Mouse (Mus musculus) megakaryocyte progenitor cell, adult 5-6 weeks (primary cell): ENCODE results near the gene Dhx16. TPM values are rescaled to one million over a fixed set of nuclear protein-coding genes. Genes with fewer than 3 reads are reported as not detected.

Experiments
- ATAC-seq: replicated peaks from 2 replicates; pipeline ENCODE4 v1.8.0; 2016; ENCODE audit warnings: mild to moderate bottlenecking, moderate TSS enrichment, inconsistent platforms; ENCODE audit not compliant: poor library complexity
- total RNA-seq, 2 experiments: library from RNA; stranded (forward) in 1 of 2; stranded (reverse) in 1 of 2; fragments of 157-497, 149-512 nt in 1 of 2; fragments of 200-1000 nt in 1 of 2; gene quantifications; 2 replicates each; pipeline versions ENCODE4 v1.2.3 to v1.2.4; 2015 to 2017

The Dhx16 gene
- total RNA-seq, 2 experiments from 2014 or later: 78.2 to 110 TPM

GRCm38 (mm10) chr17:35919060-35919715 lies 39.6 kb downstream of the Dhx16 start:
- peak; percentile 45 for ATAC-seq

GRCm38 (mm10) chr17:35919864-35920301 lies 40.3 kb downstream of the Dhx16 start:
- ATAC-seq: peak; percentile 5; the same call in 1 of the 2 replicates

- ATAC-seq: no peak
Observed at GRCm38 (mm10) chr17:35920384-35920783, 40.8 kb downstream of the Dhx16 start.

- no peak for ATAC-seq
Observed at GRCm38 (mm10) chr17:35920862-35921562, 41.4 kb downstream of the Dhx16 start.

DNA sequence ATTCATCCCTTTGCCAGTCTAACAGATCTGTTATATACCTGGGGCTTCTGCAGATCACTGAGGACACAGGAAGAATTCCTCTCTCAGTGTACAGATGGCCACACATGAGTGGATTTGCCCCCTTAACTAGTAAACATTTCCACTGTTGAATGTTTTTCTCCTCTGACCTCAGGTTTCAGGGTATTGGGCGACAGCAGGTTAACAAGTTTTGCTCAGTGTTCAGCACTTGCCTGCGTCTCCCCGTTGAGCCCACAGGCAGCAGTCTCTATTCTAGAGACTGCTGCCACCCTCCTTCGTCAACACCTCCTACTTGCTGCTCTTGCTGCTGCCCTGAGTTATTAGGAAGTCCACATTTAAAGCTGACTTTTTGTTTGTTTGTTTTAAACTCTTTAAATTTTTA lies 42.1 kb downstream of the Dhx16 start:
- no peak for ATAC-seq

DNA sequence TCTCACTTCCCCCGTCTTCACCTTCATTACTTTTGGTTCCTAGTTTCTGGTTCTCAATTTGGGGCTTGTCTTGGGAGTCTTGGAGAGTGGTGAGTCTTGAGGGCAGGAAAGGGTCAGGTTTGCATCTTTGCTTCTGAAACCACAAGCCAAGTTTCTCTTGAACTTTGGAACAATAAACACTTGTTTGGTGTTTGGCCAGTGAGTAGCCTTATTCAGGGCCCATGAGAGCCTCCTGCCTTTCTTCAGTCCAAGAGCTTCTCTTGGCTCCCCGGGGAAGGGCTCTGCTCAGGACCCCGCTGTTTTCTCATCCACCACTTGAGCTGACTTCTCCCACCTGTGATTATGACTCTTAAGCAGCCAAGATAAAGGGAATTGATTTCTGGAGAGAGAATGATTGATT lies 42.9 kb downstream of the Dhx16 start:
- no peak for ATAC-seq

DNA sequence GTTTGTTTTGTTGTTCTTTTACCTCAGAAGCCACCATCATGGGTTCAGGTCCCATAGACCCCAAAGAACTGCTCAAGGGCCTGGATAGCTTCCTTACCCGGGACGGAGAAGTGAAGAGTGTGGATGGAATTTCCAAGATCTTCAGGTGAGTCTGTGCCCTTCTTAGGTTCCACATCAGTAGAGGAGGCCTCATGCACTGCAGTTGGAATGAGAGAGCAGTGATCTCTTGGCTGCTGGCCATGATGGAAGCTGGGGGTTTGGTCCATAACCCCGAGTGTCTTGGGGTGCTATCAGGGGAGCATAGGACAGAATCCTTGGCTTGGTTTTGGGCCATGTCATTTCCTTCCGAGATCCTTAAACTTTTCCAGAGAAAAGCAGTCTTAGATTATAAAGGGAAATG lies 43.7 kb downstream of the Dhx16 start:
- ATAC-seq: no peak

- ATAC-seq: peak; percentile 83
Observed at GRCm38 (mm10) chr17:35927471-35927870, 47.9 kb downstream of the Dhx16 start.

DNA sequence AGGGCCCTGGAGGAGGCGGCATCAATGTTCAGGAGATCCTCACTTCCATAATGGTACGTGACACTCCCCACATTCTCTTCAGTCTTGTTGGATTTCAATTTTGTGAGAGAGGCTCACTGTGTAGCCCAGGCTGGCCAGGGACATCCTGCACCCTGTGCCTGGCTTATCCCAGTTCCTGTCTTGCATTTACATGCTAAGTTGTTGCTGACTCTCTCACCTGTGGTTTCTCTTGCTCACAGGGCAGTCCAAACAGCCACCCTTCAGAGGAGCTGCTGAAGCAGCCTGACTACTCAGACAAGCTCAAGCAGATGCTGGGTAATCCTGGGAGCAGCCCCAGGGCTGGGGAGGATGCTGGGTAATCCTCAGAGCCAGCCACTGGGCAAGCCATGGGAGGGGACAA lies 49.9 kb downstream of the Dhx16 start:
- ATAC-seq: no peak

- ATAC-seq: no peak
Observed at GRCm38 (mm10) chr17:35930627-35931026, 51.0 kb downstream of the Dhx16 start.

GRCm38 (mm10) chr17:35932608-35933007 lies 53.0 kb downstream of the Dhx16 start:
- ATAC-seq: no peak

DNA sequence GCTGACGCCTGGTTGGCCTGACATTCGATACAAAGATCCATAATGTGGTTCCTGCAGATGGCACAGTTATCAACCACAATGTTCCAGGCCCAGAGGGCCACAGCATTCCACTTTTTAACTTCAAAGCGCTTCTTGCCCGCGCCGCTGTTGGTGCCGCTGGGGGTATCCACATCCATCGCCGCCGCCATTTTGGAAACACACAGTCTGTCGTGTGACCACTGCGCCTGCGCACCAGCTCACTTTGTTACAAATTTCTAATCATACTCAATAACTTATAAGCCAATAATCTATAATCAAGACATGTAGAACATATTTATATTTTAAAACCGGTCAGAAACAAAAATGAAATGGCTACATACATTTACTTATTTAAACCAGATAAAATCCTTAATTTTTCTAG lies 56.1 kb downstream of the Dhx16 start:
- peak; percentile 64 for ATAC-seq

DNA sequence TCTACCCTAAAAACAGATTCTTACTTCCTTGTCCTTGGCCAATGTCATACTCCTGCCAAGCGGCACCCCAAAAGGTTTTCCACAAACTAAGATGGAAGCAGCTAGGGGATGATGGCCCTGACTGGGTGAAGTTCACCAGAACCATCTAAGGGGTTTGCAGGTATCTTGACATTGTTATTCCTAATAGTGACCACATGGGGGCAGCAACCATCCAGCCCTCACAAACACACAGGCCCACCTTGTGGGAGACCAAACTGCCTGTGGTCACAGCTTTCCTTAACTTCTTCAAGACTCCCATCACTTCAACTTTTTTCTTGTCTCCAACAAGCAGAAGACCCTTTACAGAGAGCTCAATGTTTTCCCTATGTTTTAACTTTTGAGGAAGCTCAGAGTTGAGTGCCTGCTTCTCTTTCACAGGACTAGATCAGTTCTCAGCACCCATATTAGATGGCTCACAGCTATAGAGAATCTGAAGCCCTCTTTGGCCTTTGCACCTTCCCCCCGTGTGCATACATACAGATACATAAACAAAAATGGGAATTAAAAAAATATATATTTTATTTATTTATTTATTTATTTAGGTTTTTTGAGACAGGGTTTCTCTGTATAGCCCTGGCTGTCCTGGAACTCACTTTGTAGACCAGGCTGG lies 58.2 kb downstream of the Dhx16 start:
- ATAC-seq: peak; percentile 98

DNA sequence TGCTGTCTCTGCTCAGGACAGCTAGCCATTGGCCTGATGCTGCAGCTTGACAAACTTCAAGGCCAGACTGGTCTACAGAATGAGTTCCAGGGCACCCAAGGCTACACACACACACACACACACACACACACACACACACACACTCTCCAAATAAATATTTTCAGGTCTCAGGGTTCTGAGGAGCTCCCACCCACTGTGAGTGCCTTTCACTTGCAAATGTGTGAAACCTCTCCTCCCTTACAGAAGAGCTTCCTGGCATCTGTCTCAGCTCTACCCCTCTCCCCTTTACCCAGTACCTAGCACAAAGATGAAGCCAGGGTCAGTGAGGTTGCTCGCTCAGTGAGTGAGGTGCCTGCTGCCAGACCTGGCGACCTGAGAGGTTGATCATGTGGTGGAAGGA lies 59.5 kb downstream of the Dhx16 start:
- no peak for ATAC-seq

GRCm38 (mm10) chr17:35939941-35940340 lies 60.3 kb downstream of the Dhx16 start:
- no peak for ATAC-seq

Other genes starting within 250 kb of the Dhx16 start
- gene Mucl3, start 236.1 kb upstream of the Dhx16 start, total RNA-seq (2015): not detected in 2 replicates
- not detected in 2 replicates for gene Mucl3, start 236.1 kb upstream of the Dhx16 start, total RNA-seq (2017)
- gene Vars2, start 212.2 kb upstream of the Dhx16 start, total RNA-seq (2015): 5.7 and 11.4 TPM in 2 replicates
- gene Vars2, start 212.2 kb upstream of the Dhx16 start, total RNA-seq (2017): 12.7 and 14.9 TPM in 2 replicates
- gene Gtf2h4, start 206.1 kb upstream of the Dhx16 start, total RNA-seq (2015): 26.2 and 31.8 TPM in 2 replicates
- gene Gtf2h4, start 206.1 kb upstream of the Dhx16 start, total RNA-seq (2017): 24.8 and 29.5 TPM in 2 replicates
- 0.15 TPM in 1 of 2 replicates, not detected in the other for gene Ddr1, start 175.2 kb upstream of the Dhx16 start, total RNA-seq (2015)
- 0.25 TPM in 1 of 2 replicates, not detected in the other for gene Ddr1, start 175.2 kb upstream of the Dhx16 start, total RNA-seq (2017)
- 28.1 and 41.7 TPM in 2 replicates for gene Ier3, start 58.1 kb upstream of the Dhx16 start, total RNA-seq (2015)
- gene Ier3, start 58.1 kb upstream of the Dhx16 start, total RNA-seq (2017): 24.6 and 33.1 TPM in 2 replicates
- gene Flot1, start 56.6 kb upstream of the Dhx16 start, total RNA-seq (2015): 52.9 and 58.3 TPM in 2 replicates
- gene Flot1, start 56.6 kb upstream of the Dhx16 start, total RNA-seq (2017): 65.1 and 74.4 TPM in 2 replicates
- gene Tubb5, start 41.5 kb upstream of the Dhx16 start, total RNA-seq (2015): 871 and 938 TPM in 2 replicates
- 947 and 991 TPM in 2 replicates for gene Tubb5, start 41.5 kb upstream of the Dhx16 start, total RNA-seq (2017)
- gene Mdc1, start 38.3 kb upstream of the Dhx16 start, total RNA-seq (2015): 77.6 and 77.8 TPM in 2 replicates
- gene Mdc1, start 38.3 kb upstream of the Dhx16 start, total RNA-seq (2017): 17.5 and 17.6 TPM in 2 replicates
- gene Nrm, start 18.5 kb upstream of the Dhx16 start, total RNA-seq (2015): 47.4 and 64.5 TPM in 2 replicates
- 43.1 and 50.1 TPM in 2 replicates for gene Nrm, start 18.5 kb upstream of the Dhx16 start, total RNA-seq (2017)
- gene Ppp1r18, start 14.2 kb upstream of the Dhx16 start, total RNA-seq (2015): 49.8 and 60.9 TPM in 2 replicates
- 17.4 and 20.5 TPM in 2 replicates for gene Ppp1r18, start 14.2 kb upstream of the Dhx16 start, total RNA-seq (2017)
- gene 2310061I04Rik, start 17.6 kb downstream of the Dhx16 start, total RNA-seq (2015): 38.8 and 51.8 TPM in 2 replicates
- gene 2310061I04Rik, start 17.6 kb downstream of the Dhx16 start, total RNA-seq (2017): 4.5 and 7.5 TPM in 2 replicates
- 6.0 and 8.8 TPM in 2 replicates for gene Atat1, start 30.3 kb downstream of the Dhx16 start, total RNA-seq (2015)
- gene Atat1, start 30.3 kb downstream of the Dhx16 start, total RNA-seq (2017): 4.6 and 10.7 TPM in 2 replicates
- gene Mrps18b, start 36.6 kb downstream of the Dhx16 start, total RNA-seq (2015): 96.2 and 142 TPM in 2 replicates
- gene Mrps18b, start 36.6 kb downstream of the Dhx16 start, total RNA-seq (2017): 68.3 and 76.4 TPM in 2 replicates
- 75.7 and 80.1 TPM in 2 replicates for gene Ppp1r10, start 36.6 kb downstream of the Dhx16 start, total RNA-seq (2015)
- gene Ppp1r10, start 36.6 kb downstream of the Dhx16 start, total RNA-seq (2017): 121 and 126 TPM in 2 replicates
- gene Abcf1, start 89.9 kb downstream of the Dhx16 start, total RNA-seq (2015): 46.1 and 50.1 TPM in 2 replicates
- 150 and 251 TPM in 2 replicates for gene Abcf1, start 89.9 kb downstream of the Dhx16 start, total RNA-seq (2017)
- 10.0 and 12.4 TPM in 2 replicates for gene Gnl1, start 100.0 kb downstream of the Dhx16 start, total RNA-seq (2015)
- 18.5 and 27.3 TPM in 2 replicates for gene Gnl1, start 100.0 kb downstream of the Dhx16 start, total RNA-seq (2017)
- gene Prr3, start 100.4 kb downstream of the Dhx16 start, total RNA-seq (2015): 18.5 and 20.3 TPM in 2 replicates
- 11.9 and 13.3 TPM in 2 replicates for gene Prr3, start 100.4 kb downstream of the Dhx16 start, total RNA-seq (2017)
- gene H2-T24, start 140.7 kb downstream of the Dhx16 start, total RNA-seq (2015): 2.5 and 2.7 TPM in 2 replicates
- gene H2-T24, start 140.7 kb downstream of the Dhx16 start, total RNA-seq (2017): 12.6 and 13.0 TPM in 2 replicates
- 57.1 and 77.2 TPM in 2 replicates for gene H2-T23, start 153.0 kb downstream of the Dhx16 start, total RNA-seq (2015)
- gene H2-T23, start 153.0 kb downstream of the Dhx16 start, total RNA-seq (2017): 65.6 and 67.5 TPM in 2 replicates
- 31.2 and 31.9 TPM in 2 replicates for gene H2-T22, start 162.9 kb downstream of the Dhx16 start, total RNA-seq (2015)
- gene H2-T22, start 162.9 kb downstream of the Dhx16 start, total RNA-seq (2017): 37.9 and 39.7 TPM in 2 replicates
- not detected in 2 replicates for gene Gm6034, start 163.1 kb downstream of the Dhx16 start, total RNA-seq (2015)
- not detected in 2 replicates for gene Gm6034, start 163.1 kb downstream of the Dhx16 start, total RNA-seq (2017)
- gene Gm11127, start 178.6 kb downstream of the Dhx16 start, total RNA-seq (2015): not detected in 2 replicates
- not detected in 2 replicates for gene Gm11127, start 178.6 kb downstream of the Dhx16 start, total RNA-seq (2017)
- 0.35 and 0.71 TPM in 2 replicates for gene Gm19684, start 241.9 kb downstream of the Dhx16 start, total RNA-seq (2015)
- gene Gm19684, start 241.9 kb downstream of the Dhx16 start, total RNA-seq (2017): not detected in 2 replicates
- not detected in 2 replicates for gene Gm7030, start 249.6 kb downstream of the Dhx16 start, total RNA-seq (2015)
- gene Gm7030, start 249.6 kb downstream of the Dhx16 start, total RNA-seq (2017): not detected in 2 replicates